Mouse (Mus musculus): ENCODE measurements around the gene Kcnma1. TPM values are rescaled to one million over a fixed set of nuclear protein-coding genes. Genes with fewer than 3 reads are reported as not detected.

Kcnma1 gene
- polyA plus RNA-seq, 1 experiment from 2014 or later: 0.31 TPM

- Histone ChIP-seq H3K9ac (ENCODE audit: low read length) (no peak overlapping the region), H3K27me3 (ENCODE audit: control insufficient read depth, insufficient read depth, low read length) (peaks cover 3% of the 10 kb centered on the region; the same call in 1 of the 2 replicates), H3K36me3 (ENCODE audit: control insufficient read depth, insufficient read depth, low read length) (no peaks in the 10 kb centered on the region), H3K27ac (replicated peaks in 1 of 2; ENCODE audit: control insufficient read depth in 1 of 2, insufficient read depth in 1 of 2, low read depth in 2 of 2, low read length in 2 of 2) (no peak overlapping the region), H3K4me2 (ENCODE audit: low read length) (no peak overlapping the region), H3K4me3 (ENCODE audit: control insufficient read depth in 1 of 2, insufficient read depth in 1 of 2, low read depth in 1 of 2, low read length in 2 of 2) (no peak overlapping the region), H3K9me3 (ENCODE audit: control insufficient read depth, low read length) (no peaks in the 10 kb centered on the region), H3K4me1 (ENCODE audit: control insufficient read depth in 2 of 2, insufficient read depth in 2 of 2, low read length in 2 of 2) (peaks cover 9 to 23% of the 10 kb centered on the region in 2 experiments)
- 45% methylated on average over 4 of the region's 4 CpGs for WGBS
- ATAC-seq (ENCODE audit: insufficient number of reproducible peaks, insufficient read depth, low FRiP score, low read depth): no peak
Measured at GRCm38 (mm10) chr14:23602937-23603336, 411.4 kb downstream of the Kcnma1 start.

- Histone ChIP-seq H3K36me3 (ENCODE audit: control insufficient read depth, insufficient read depth, low read length) (no peaks in the 10 kb centered on the region), H3K4me3 (ENCODE audit: control insufficient read depth in 1 of 2, insufficient read depth in 1 of 2, low read depth in 1 of 2, low read length in 2 of 2) (no peak overlapping the region), H3K9me3 (ENCODE audit: control insufficient read depth, low read length) (no peaks in the 10 kb centered on the region), H3K27ac (replicated peaks in 1 of 2; ENCODE audit: control insufficient read depth in 1 of 2, insufficient read depth in 1 of 2, low read depth in 2 of 2, low read length in 2 of 2) (no peak overlapping the region), H3K9ac (ENCODE audit: low read length) (no peak overlapping the region), H3K4me2 (ENCODE audit: low read length) (no peak overlapping the region), H3K4me1 (ENCODE audit: control insufficient read depth in 2 of 2, insufficient read depth in 2 of 2, low read length in 2 of 2) (peaks cover 9 to 23% of the 10 kb centered on the region in 2 experiments), H3K27me3 (ENCODE audit: control insufficient read depth, insufficient read depth, low read length) (peaks cover 3% of the 10 kb centered on the region; the same call in 1 of the 2 replicates)
- ATAC-seq (ENCODE audit: insufficient number of reproducible peaks, insufficient read depth, low FRiP score, low read depth): no peak
- WGBS: 80% methylated on average over 2 of the region's 2 CpGs
Measured at GRCm38 (mm10) chr14:23602054-23602453, 412.2 kb downstream of the Kcnma1 start.

GRCm38 (mm10) chr14:23594629-23595028 is 419.7 kb downstream of the Kcnma1 start:
- H3K36me3 ChIP-seq (ENCODE audit: control insufficient read depth, insufficient read depth, low read length): no peaks in the 10 kb centered on the region
- ATAC-seq (ENCODE audit: insufficient number of reproducible peaks, insufficient read depth, low FRiP score, low read depth): no peak
- no peak overlapping the region for H3K27ac ChIP-seq (replicated peaks in 1 of 2; ENCODE audit: control insufficient read depth in 1 of 2, insufficient read depth in 1 of 2, low read depth in 2 of 2, low read length in 2 of 2)
- peaks cover 4% of the 10 kb centered on the region for H3K27me3 ChIP-seq (ENCODE audit: control insufficient read depth, insufficient read depth, low read length)
- no peak overlapping the region for H3K4me2 ChIP-seq (ENCODE audit: low read length)
- WGBS: 80% methylated on average over 5 of the region's 5 CpGs
- H3K4me3 ChIP-seq (ENCODE audit: control insufficient read depth in 1 of 2, insufficient read depth in 1 of 2, low read depth in 1 of 2, low read length in 2 of 2): no peak overlapping the region
- no peak overlapping the region for H3K9ac ChIP-seq (ENCODE audit: low read length)
- H3K9me3 ChIP-seq (ENCODE audit: control insufficient read depth, low read length): no peaks in the 10 kb centered on the region
- H3K4me1 ChIP-seq (ENCODE audit: control insufficient read depth in 2 of 2, insufficient read depth in 2 of 2, low read length in 2 of 2): peaks cover 5 to 17% of the 10 kb centered on the region in 2 experiments

GRCm38 (mm10) chr14:23592826-23593447 is 421.4 kb downstream of the Kcnma1 start:
- H3K4me2 ChIP-seq (ENCODE audit: low read length): no peak overlapping the region
- no peak overlapping the region for H3K9ac ChIP-seq (ENCODE audit: low read length)
- no peaks in the 10 kb centered on the region for H3K9me3 ChIP-seq (ENCODE audit: control insufficient read depth, low read length)
- peaks cover 4% of the 10 kb centered on the region; the same call in 1 of the 2 replicates for H3K27me3 ChIP-seq (ENCODE audit: control insufficient read depth, insufficient read depth, low read length)
- 19% methylated on average over 6 of the region's 6 CpGs for WGBS
- 0 out of 4 replicates have a peak overlapping the region, but pooled peaks of 1 of the 2 experiments have one; percentile 11 for H3K27ac ChIP-seq (replicated peaks in 1 of 2; ENCODE audit: control insufficient read depth in 1 of 2, insufficient read depth in 1 of 2, low read depth in 2 of 2, low read length in 2 of 2)
- H3K4me3 ChIP-seq (ENCODE audit: control insufficient read depth in 1 of 2, insufficient read depth in 1 of 2, low read depth in 1 of 2, low read length in 2 of 2): no peak overlapping the region
- peaks cover 5 to 17% of the 10 kb centered on the region in 2 experiments for H3K4me1 ChIP-seq (ENCODE audit: control insufficient read depth in 2 of 2, insufficient read depth in 2 of 2, low read length in 2 of 2)
- H3K36me3 ChIP-seq (ENCODE audit: control insufficient read depth, insufficient read depth, low read length): no peaks in the 10 kb centered on the region
- no peak for ATAC-seq (ENCODE audit: insufficient number of reproducible peaks, insufficient read depth, low FRiP score, low read depth)

GRCm38 (mm10) chr14:23589744-23590481 is 424.4 kb downstream of the Kcnma1 start:
- Histone ChIP-seq H3K9me3 (ENCODE audit: control insufficient read depth, low read length) (no peaks in the 10 kb centered on the region), H3K4me3 (ENCODE audit: control insufficient read depth in 1 of 2, insufficient read depth in 1 of 2, low read depth in 1 of 2, low read length in 2 of 2) (no peak overlapping the region), H3K36me3 (ENCODE audit: control insufficient read depth, insufficient read depth, low read length) (no peaks in the 10 kb centered on the region), H3K4me1 (ENCODE audit: control insufficient read depth in 2 of 2, insufficient read depth in 2 of 2, low read length in 2 of 2) (peaks cover 7 to 17% of the 10 kb centered on the region in 2 experiments), H3K4me2 (ENCODE audit: low read length) (peak overlapping the region; percentile 29; the same call in 1 of the 2 replicates), H3K27ac (replicated peaks in 1 of 2; ENCODE audit: control insufficient read depth in 1 of 2, insufficient read depth in 1 of 2, low read depth in 2 of 2, low read length in 2 of 2) (0 out of 4 replicates have a peak overlapping the region, but pooled peaks of 1 of the 2 experiments have one; percentile 1), H3K27me3 (ENCODE audit: control insufficient read depth, insufficient read depth, low read length) (peaks cover 16% of the 10 kb centered on the region), H3K9ac (ENCODE audit: low read length) (no peak overlapping the region)
- peak; percentile 49; the same call in 1 of the 2 replicates for ATAC-seq (ENCODE audit: insufficient number of reproducible peaks, insufficient read depth, low FRiP score, low read depth)
- 30% methylated on average over 7 of the region's 7 CpGs for WGBS

GRCm38 (mm10) chr14:23587451-23587850 is 426.8 kb downstream of the Kcnma1 start:
- 59% methylated on average over 9 of the region's 9 CpGs for WGBS
- H3K27me3 ChIP-seq (ENCODE audit: control insufficient read depth, insufficient read depth, low read length): peaks cover 28% of the 10 kb centered on the region
- no peaks in the 10 kb centered on the region for H3K36me3 ChIP-seq (ENCODE audit: control insufficient read depth, insufficient read depth, low read length)
- H3K9me3 ChIP-seq (ENCODE audit: control insufficient read depth, low read length): no peaks in the 10 kb centered on the region
- no peak overlapping the region for H3K27ac ChIP-seq (replicated peaks in 1 of 2; ENCODE audit: control insufficient read depth in 1 of 2, insufficient read depth in 1 of 2, low read depth in 2 of 2, low read length in 2 of 2)
- no peak for ATAC-seq (ENCODE audit: insufficient number of reproducible peaks, insufficient read depth, low FRiP score, low read depth)
- no peak overlapping the region for H3K4me3 ChIP-seq (ENCODE audit: control insufficient read depth in 1 of 2, insufficient read depth in 1 of 2, low read depth in 1 of 2, low read length in 2 of 2)
- peaks cover 7 to 8% of the 10 kb centered on the region in 2 experiments for H3K4me1 ChIP-seq (ENCODE audit: control insufficient read depth in 2 of 2, insufficient read depth in 2 of 2, low read length in 2 of 2)
- no peak overlapping the region for H3K4me2 ChIP-seq (ENCODE audit: low read length)
- no peak overlapping the region for H3K9ac ChIP-seq (ENCODE audit: low read length)

GRCm38 (mm10) chr14:23583235-23583634 is 431.1 kb downstream of the Kcnma1 start:
- 10% methylated on average over 2 of the region's 2 CpGs for WGBS
- H3K27me3 ChIP-seq (ENCODE audit: control insufficient read depth, insufficient read depth, low read length): peaks cover 62% of the 10 kb centered on the region
- no peak overlapping the region for H3K4me3 ChIP-seq (ENCODE audit: control insufficient read depth in 1 of 2, insufficient read depth in 1 of 2, low read depth in 1 of 2, low read length in 2 of 2)
- no peaks in the 10 kb centered on the region for H3K9me3 ChIP-seq (ENCODE audit: control insufficient read depth, low read length)
- no peaks in the 10 kb centered on the region for H3K36me3 ChIP-seq (ENCODE audit: control insufficient read depth, insufficient read depth, low read length)
- H3K4me1 ChIP-seq (ENCODE audit: control insufficient read depth in 2 of 2, insufficient read depth in 2 of 2, low read length in 2 of 2): 0 out of 4 replicates have a peak, but pooled peaks cover 0 to 2% of the 10 kb centered on the region in 2 experiments
- H3K9ac ChIP-seq (ENCODE audit: low read length): no peak overlapping the region
- no peak overlapping the region for H3K4me2 ChIP-seq (ENCODE audit: low read length)
- H3K27ac ChIP-seq (replicated peaks in 1 of 2; ENCODE audit: control insufficient read depth in 1 of 2, insufficient read depth in 1 of 2, low read depth in 2 of 2, low read length in 2 of 2): no peak overlapping the region
- ATAC-seq (ENCODE audit: insufficient number of reproducible peaks, insufficient read depth, low FRiP score, low read depth): no peak
